Mouse (Mus musculus): ENCODE results near the gene Sftpa1. TPM values are rescaled to one million over a fixed set of nuclear protein-coding genes. Genes with fewer than 3 reads are reported as not detected.

The Sftpa1 gene
- polyA plus RNA-seq, 1 experiment from 2014 or later, result not detected

GRCm38 (mm10) chr14:41170514-41170913 is 38.9 kb downstream of the Sftpa1 start:
- H3K36me3 ChIP-seq (ENCODE audit: control insufficient read depth, insufficient read depth, low read length), result no peaks in the 10 kb centered on the region
- no peak overlapping the region for H3K4me3 ChIP-seq (ENCODE audit: low read depth, low read length)
- H3K27me3 ChIP-seq (replicated peaks; ENCODE audit: control insufficient read depth, insufficient read depth, low read length), result no peaks in the 10 kb centered on the region
- WGBS, result 89% methylated on average over 2 of the region's 2 CpGs
- H3K4me1 ChIP-seq (ENCODE audit: control insufficient read depth, insufficient read depth, low read length), result no peaks in the 10 kb centered on the region
- no peak overlapping the region for H3K9ac ChIP-seq (ENCODE audit: low read length)
- no peak overlapping the region for H3K27ac ChIP-seq (ENCODE audit: low read depth, low read length)
- ATAC-seq (no peak), DNase-seq (ENCODE audit: low spot score) (no peak)
- H3K9me3 ChIP-seq (replicated peaks; ENCODE audit: control insufficient read depth, low read length), result no peaks in the 10 kb centered on the region
- no peak overlapping the region for H3K4me2 ChIP-seq (ENCODE audit: low read length)

- Histone ChIP-seq H3K4me3 (ENCODE audit: low read depth, low read length) (no peak overlapping the region), H3K4me2 (ENCODE audit: low read length) (no peak overlapping the region), H3K4me1 (ENCODE audit: control insufficient read depth, insufficient read depth, low read length) (no peaks in the 10 kb centered on the region), H3K9me3 (replicated peaks; ENCODE audit: control insufficient read depth, low read length) (no peaks in the 10 kb centered on the region), H3K9ac (ENCODE audit: low read length) (no peak overlapping the region), H3K36me3 (ENCODE audit: control insufficient read depth, insufficient read depth, low read length) (no peaks in the 10 kb centered on the region), H3K27me3 (replicated peaks; ENCODE audit: control insufficient read depth, insufficient read depth, low read length) (no peaks in the 10 kb centered on the region), H3K27ac (ENCODE audit: low read depth, low read length) (no peak overlapping the region)
- no peak for ATAC-seq
- DNase-seq (ENCODE audit: low spot score), result no peak
- WGBS, result 68% methylated on average over 1 of the region's 1 CpGs
Measured at GRCm38 (mm10) chr14:41174802-41175201, 43.2 kb downstream of the Sftpa1 start.

GRCm38 (mm10) chr14:41185059-41185821 is 53.7 kb downstream of the Sftpa1 start, which contains the start of gene Sftpd:
Gene Sftpd (minus strand): TSS chr14:41185149.
- Histone ChIP-seq H3K4me2 (ENCODE audit: low read length) (no peak within 1 kb of the TSS), H3K4me3 (ENCODE audit: low read depth, low read length) (no peak within 1 kb of the TSS), H3K9ac (ENCODE audit: low read length) (no peak within 1 kb of the TSS), H3K27ac (ENCODE audit: low read depth, low read length) (no peak within 1 kb of the TSS), H3K27me3 (replicated peaks; ENCODE audit: control insufficient read depth, insufficient read depth, low read length) (no peaks in the 10 kb centered on the region), H3K4me1 (ENCODE audit: control insufficient read depth, insufficient read depth, low read length) (no peaks in the 10 kb centered on the region), H3K36me3 (ENCODE audit: control insufficient read depth, insufficient read depth, low read length) (no peaks in the 10 kb centered on the region), H3K9me3 (replicated peaks; ENCODE audit: control insufficient read depth, low read length) (no peaks in the 10 kb centered on the region)
- 81% methylated on average over 4 of the region's 4 CpGs for WGBS
- ATAC-seq, result no peak
- DNase-seq (ENCODE audit: low spot score), result no peak

Other genes starting within 250 kb of the Sftpa1 start
- gene Sh2d4b, start 238.5 kb upstream of the Sftpa1 start, polyA plus RNA-seq (2014; fragmentation: Nextera tagmentation; extraction: Ambion mirVana), result 1.5 and 1.8 TPM in 2 replicates
- 101 and 105 TPM in 2 replicates for gene Tspan14, start 165.0 kb upstream of the Sftpa1 start, polyA plus RNA-seq (2014; fragmentation: Nextera tagmentation; extraction: Ambion mirVana)
- gene Fam213a, start 118.0 kb upstream of the Sftpa1 start, polyA plus RNA-seq (2014; fragmentation: Nextera tagmentation; extraction: Ambion mirVana), result 33.2 and 48.9 TPM in 2 replicates
- gene Dydc2, start 62.6 kb upstream of the Sftpa1 start, polyA plus RNA-seq (2014; fragmentation: Nextera tagmentation; extraction: Ambion mirVana), result 0.58 and 0.74 TPM in 2 replicates
- 0.18 TPM in 1 of 2 replicates, not detected in the other for gene Dydc1, start 58.9 kb upstream of the Sftpa1 start, polyA plus RNA-seq (2014; fragmentation: Nextera tagmentation; extraction: Ambion mirVana)
- gene Mat1a, start 26.7 kb upstream of the Sftpa1 start, polyA plus RNA-seq (2014; fragmentation: Nextera tagmentation; extraction: Ambion mirVana), result not detected in 2 replicates
- gene Mbl1, start 19.7 kb downstream of the Sftpa1 start, polyA plus RNA-seq (2014; fragmentation: Nextera tagmentation; extraction: Ambion mirVana), result not detected in 2 replicates
- not detected in 2 replicates for gene Sftpd, start 53.4 kb downstream of the Sftpa1 start, polyA plus RNA-seq (2014; fragmentation: Nextera tagmentation; extraction: Ambion mirVana)
- 0.19 TPM in 1 of 2 replicates, not detected in the other for gene Gm2832, start 147.0 kb downstream of the Sftpa1 start, polyA plus RNA-seq (2014; fragmentation: Nextera tagmentation; extraction: Ambion mirVana)
- not detected in 2 replicates for gene Gm5798, start 216.8 kb downstream of the Sftpa1 start, polyA plus RNA-seq (2014; fragmentation: Nextera tagmentation; extraction: Ambion mirVana)